Mouse (Mus musculus) spleen, adult 2 months (tissue): ENCODE measurements at regions not wholly inside any gene's neighbourhood (a gene's known extent, or its start where the extent isn't known, plus 50 kb on each side); places are given as distances from the start of the nearest gene placed in this dataset.

Source experiments
- DNase-seq, 2 experiments: peaks; one replicate each; pipeline versions ENCODE4 v3.0.0 to v3.0.0-alpha.2; 2012 to 2021; ENCODE audit warnings: low spot score in 2 of 2, low read depth in 1 of 2
- H3K27ac ChIP-seq: fragments of 200-500 bp; 2 replicates; pipeline ENCODE4 v1.5.1; 2012; ENCODE audit warnings: low read length, inconsistent platforms; ENCODE audit not compliant: insufficient read depth
- H3K27me3 ChIP-seq: fragments of 200-500 bp; 2 replicates; pipeline ENCODE4 v1.6.1; 2012; ENCODE audit warnings: mild to moderate bottlenecking, moderate library complexity, low read length, inconsistent platforms; ENCODE audit not compliant: control insufficient read depth, insufficient read depth
- H3K36me3 ChIP-seq: fragments of 200-500 bp; 2 replicates; pipeline ENCODE4 v1.6.1; 2012; ENCODE audit warnings: mild to moderate bottlenecking, low read length, inconsistent platforms; ENCODE audit not compliant: control insufficient read depth, insufficient read depth
- H3K4me1 ChIP-seq: fragments of 200-500 bp; 2 replicates; pipeline ENCODE4 v1.6.1; 2011; ENCODE audit warnings: inconsistent platforms; ENCODE audit not compliant: control insufficient read depth, insufficient read depth, insufficient read length
- H3K4me3 ChIP-seq: fragments of 200-500 bp; 2 replicates; pipeline ENCODE4 v1.5.1; 2011; ENCODE audit warnings: mild to moderate bottlenecking, inconsistent platforms; ENCODE audit not compliant: insufficient read depth, insufficient read length; ENCODE audit errors: extremely low read depth
- CTCF ChIP-seq: fragments of 200-500 bp; IDR thresholded peaks from 2 replicates; pipeline ENCODE4 v1.5.1; 2011; ENCODE audit warnings: mild to moderate bottlenecking, inconsistent platforms; ENCODE audit not compliant: insufficient read depth, insufficient read length, insufficient replicate concordance; ENCODE audit errors: extremely low read depth
- POLR2A ChIP-seq: fragments of 200-500 bp; IDR thresholded peaks from 2 replicates; pipeline ENCODE4 v1.6.1; 2011; ENCODE audit warnings: low read depth, low read length, inconsistent platforms
- WGBS: fragments of 180-500 bp; shearing (Covaris S2); methylation state at CpG from one replicate; pipeline ENCODE4 v1.1.7; 2018; 5-methylcytosine and 5-hydroxymethylcytosine counted together

DNA sequence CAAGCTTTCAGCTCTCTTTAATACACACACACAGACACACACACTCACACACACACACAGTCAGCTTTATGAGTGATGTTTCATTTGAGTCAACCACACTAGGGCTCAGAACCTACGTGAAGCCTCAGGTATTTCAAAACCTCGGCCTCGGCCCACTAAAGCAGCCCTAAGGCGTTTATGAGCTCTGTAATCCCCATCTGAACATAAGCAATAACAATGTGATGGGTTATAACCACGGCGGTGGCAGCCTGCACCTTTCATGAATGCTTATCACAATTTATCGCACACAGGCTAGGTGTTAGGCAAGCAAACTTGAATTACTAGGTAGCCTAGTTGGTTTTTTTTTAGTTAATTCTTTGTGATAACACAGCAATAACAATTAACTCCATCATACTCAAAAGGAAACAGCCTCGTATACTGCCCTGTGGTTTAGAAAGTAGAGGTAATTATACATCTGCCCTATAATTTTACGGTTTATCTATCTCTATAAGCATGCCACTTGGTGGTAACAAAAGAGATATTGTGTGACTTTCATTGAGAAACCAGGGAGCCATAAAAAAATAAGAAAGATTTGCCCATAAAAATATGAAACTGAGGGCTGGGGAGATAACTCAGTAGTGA, 485.6 kb upstream of the 4930412O13Rik start:
- 86% methylated on average over 9 of the region's 9 CpGs for WGBS
- H3K4me1 ChIP-seq = no peaks in the 10 kb centered on the region
- H3K36me3 ChIP-seq = no peaks in the 10 kb centered on the region
- no peak for DNase-seq
- H3K4me3 ChIP-seq = no peak overlapping the region
- TF ChIP-seq CTCF (no peak), POLR2A (no peak)
- H3K27me3 ChIP-seq = no peaks in the 10 kb centered on the region
- H3K27ac ChIP-seq = no peak overlapping the region

DNA sequence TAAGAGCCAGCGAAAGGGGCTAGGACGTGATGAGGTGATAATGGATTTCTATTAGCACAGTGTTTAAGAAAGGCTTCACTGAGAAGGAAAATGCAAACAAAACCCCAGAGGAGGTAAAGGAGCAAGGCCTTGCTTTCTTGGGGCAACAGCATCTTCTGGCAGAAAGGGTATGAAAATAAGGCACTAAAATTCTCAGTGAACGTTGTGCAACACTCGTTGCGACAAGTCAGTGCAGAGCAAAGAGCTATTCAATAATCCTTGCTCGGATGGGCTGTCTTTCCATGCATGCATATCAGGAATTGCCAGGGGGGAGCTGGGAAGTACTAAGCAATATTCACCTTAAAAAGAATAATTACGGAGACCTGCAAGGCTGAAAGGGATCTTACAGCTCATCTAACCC, 479.6 kb upstream of the 4930412O13Rik start:
- H3K27me3 ChIP-seq = no peaks in the 10 kb centered on the region
- no peak for DNase-seq
- TF ChIP-seq CTCF = no peak
- TF ChIP-seq POLR2A = no peak
- no peak overlapping the region for H3K4me3 ChIP-seq
- 91% methylated on average over 7 of the region's 7 CpGs for WGBS
- H3K36me3 ChIP-seq = no peaks in the 10 kb centered on the region
- H3K4me1 ChIP-seq = no peaks in the 10 kb centered on the region
- no peak overlapping the region for H3K27ac ChIP-seq

- TF ChIP-seq POLR2A = no peak
- no peak for TF ChIP-seq CTCF
- H3K4me3 ChIP-seq = no peak overlapping the region
- H3K27me3 ChIP-seq = no peaks in the 10 kb centered on the region
- H3K27ac ChIP-seq = no peak overlapping the region
- DNase-seq = no peak
- WGBS = 89% methylated on average over 2 of the region's 2 CpGs
- no peaks in the 10 kb centered on the region for H3K4me1 ChIP-seq
- H3K36me3 ChIP-seq = no peaks in the 10 kb centered on the region
These were observed 478.8 kb upstream of the 4930412O13Rik start for GRCm38 (mm10) chr2:9402281-9402680.

- TF ChIP-seq CTCF (no peak), POLR2A (no peak)
- WGBS = 88% methylated on average over 7 of the region's 7 CpGs
- H3K27me3 ChIP-seq = no peaks in the 10 kb centered on the region
These were observed 472.0 kb upstream of the 4930412O13Rik start for GRCm38 (mm10) chr2:9409075-9409474.

GRCm38 (mm10) chr2:9422686-9423085, 458.4 kb upstream of the 4930412O13Rik start:
- TF ChIP-seq CTCF (no peak), POLR2A (no peak)
- 91% methylated on average over 8 of the region's 8 CpGs for WGBS
- no peaks in the 10 kb centered on the region for H3K27me3 ChIP-seq
- no peaks in the 10 kb centered on the region for H3K36me3 ChIP-seq
- H3K4me3 ChIP-seq = no peak overlapping the region
- no peak overlapping the region for H3K27ac ChIP-seq
- no peaks in the 10 kb centered on the region for H3K4me1 ChIP-seq
- DNase-seq = no peak

More at GRCm38 (mm10) chr2:9409075-9409474, 472.0 kb upstream of the 4930412O13Rik start:
- Histone ChIP-seq H3K4me1 (no peaks in the 10 kb centered on the region), H3K4me3 (no peak overlapping the region), H3K27ac (no peak overlapping the region), H3K36me3 (no peaks in the 10 kb centered on the region)
- DNase-seq = no peak

DNA sequence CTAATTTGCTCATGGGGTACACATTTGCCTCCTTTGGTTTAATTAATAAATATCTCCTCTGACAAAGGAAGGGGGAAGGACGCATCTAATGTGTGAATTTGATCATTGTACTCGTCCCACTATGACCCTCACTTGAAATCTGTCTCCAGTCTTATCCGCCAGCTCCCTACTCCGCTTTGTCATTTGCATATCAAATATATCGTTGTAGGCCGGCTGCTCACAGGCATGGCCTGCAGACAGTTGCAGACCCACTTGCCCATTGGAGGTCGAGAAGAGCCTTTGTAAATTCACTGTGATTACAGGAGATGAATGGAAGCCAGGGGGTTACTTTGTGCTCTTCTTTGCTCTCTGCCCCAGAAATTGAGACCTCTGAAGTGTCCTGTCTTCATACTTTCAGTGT, 457.5 kb upstream of the 4930412O13Rik start:
- Histone ChIP-seq H3K27ac (no peak overlapping the region), H3K4me1 (no peaks in the 10 kb centered on the region), H3K27me3 (no peaks in the 10 kb centered on the region), H3K36me3 (no peaks in the 10 kb centered on the region), H3K4me3 (no peak overlapping the region)
- 78% methylated on average over 7 of the region's 7 CpGs for whole genome bisulfite sequencing
- no peak for TF ChIP-seq POLR2A
- no peak for DNase-seq

DNA sequence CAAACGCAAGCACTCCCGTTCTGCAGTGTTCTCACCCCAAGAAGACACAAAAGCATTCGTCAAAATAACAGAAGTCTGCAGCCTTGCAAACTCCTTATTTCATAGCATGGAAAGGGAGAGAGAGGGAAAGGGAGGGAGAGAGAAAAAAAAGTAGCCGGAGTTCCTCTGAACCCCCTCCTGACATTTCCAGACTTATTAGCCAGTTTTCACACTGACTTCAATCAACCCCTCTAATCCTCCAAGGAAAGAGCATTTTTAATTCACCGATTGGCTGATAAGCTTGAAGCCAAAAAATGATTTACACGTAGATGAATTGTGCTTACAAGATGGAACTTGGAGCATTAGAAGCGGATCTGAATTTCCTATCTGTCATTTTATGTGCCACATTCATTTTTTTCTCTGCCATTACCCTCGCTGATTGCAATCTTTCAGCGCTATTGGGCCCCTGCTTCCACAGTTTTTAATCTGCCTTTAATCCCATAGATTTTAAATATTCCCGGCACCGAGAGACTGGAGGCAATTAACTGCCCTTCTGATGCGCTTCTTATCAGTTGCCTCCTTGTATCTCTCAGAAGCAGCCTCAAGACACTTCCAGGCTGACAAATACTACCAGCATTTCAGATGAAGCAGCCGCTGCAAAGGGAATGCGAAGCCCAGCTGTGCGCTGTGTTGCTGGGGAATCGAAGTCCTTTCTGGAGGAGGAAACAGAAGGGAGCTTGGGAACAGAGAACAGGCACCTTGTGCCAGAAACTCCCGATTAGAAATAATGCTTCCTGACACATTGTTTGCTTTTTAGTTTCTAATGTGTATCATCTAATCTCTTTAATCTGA, 447.7 kb upstream of the 4930412O13Rik start:
- Histone ChIP-seq H3K27ac (no peak overlapping the region), H3K27me3 (no peaks in the 10 kb centered on the region), H3K4me1 (no peaks in the 10 kb centered on the region), H3K4me3 (no peak overlapping the region), H3K36me3 (no peaks in the 10 kb centered on the region)
- WGBS = 52% methylated on average over 17 of the region's 17 CpGs
- DNase-seq = no peak
- TF ChIP-seq POLR2A (no peak), CTCF (no peak)
